Mouse (Mus musculus) left cerebral cortex, postnatal 14 days (tissue): ENCODE measurements at regions not wholly inside any gene's neighbourhood (a gene's known extent, or its start where the extent isn't known, plus 50 kb on each side); places are given as distances from the start of the nearest gene placed in this dataset.

ENCODE experiments used
- DNase-seq, 2 experiments: peaks; one replicate each; pipeline ENCODE4 v3.0.0; 2021 to 2022; ENCODE audit warnings: low spot score in 2 of 2, mixed read lengths in 1 of 2
- intact Hi-C: fragments of 180-260 bp; cut with DNase I; formaldehyde crosslinking; loops from one replicate; pipeline ENCODE4 v1.15.1; 2025

DNA sequence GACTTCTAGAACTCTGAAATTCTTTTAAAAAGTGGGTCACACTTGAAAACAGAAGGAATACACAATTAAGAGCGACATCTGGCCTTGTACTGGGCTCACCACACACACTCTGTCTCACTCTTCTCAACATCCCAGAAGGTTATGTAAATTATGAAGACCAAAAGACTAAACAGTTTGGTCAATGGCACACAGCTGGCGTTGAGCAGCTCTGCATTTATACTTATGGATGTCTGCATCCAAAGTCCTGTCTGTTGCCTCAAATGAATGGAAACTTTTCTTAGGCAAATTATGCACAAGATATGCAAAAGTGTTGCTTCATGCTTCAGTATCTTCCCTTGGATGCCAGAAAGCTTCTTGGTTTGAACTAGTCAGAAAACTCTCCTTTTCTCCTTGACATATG, 323.5 kb downstream of the Ppp3ca start:
- intact Hi-C loops = no loop called here

GRCm38 (mm10) chr3:136994361-136995083, 324.6 kb downstream of the Ppp3ca start:
- no peak for DNase-seq
- intact Hi-C loops = no loop called here

More for the DNA sequence above, 323.5 kb downstream of the Ppp3ca start:
- DNase-seq = no peak

DNA sequence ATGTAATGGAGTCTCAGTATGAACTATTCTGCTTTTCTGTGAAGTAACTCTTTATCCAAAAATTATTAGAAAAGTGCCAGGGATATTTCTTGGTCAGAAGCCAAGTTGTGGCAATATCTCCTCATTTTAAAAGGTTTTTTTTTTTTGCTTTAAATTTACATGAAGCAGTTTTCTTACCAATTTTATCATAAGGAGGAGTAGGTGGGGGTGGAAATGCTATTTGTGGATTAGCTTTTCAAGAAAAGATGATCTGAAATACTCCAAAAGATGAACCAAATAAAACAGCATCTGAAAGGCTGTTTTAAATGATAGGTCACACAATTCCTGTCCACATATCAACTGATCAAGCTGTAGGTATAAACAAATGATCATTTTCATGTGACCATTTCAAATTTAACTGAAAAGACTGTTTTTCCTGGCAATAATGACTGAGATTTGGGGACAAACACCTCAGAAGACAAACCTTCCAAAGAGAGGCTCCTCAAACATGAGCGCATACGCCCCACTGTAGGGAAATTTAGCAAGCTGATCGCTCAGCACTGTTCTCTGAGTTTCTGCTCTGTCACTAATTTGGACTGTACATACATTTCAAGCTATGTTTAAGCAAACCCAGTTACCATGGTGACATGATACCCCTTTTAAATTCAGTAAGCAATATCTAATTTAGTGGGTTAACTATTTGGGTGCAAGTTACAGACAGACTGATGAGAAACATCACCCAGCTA, 325.8 kb downstream of the Ppp3ca start:
- intact Hi-C loops = no loop called here
- DNase-seq = peak; percentile 30 to 38

DNA sequence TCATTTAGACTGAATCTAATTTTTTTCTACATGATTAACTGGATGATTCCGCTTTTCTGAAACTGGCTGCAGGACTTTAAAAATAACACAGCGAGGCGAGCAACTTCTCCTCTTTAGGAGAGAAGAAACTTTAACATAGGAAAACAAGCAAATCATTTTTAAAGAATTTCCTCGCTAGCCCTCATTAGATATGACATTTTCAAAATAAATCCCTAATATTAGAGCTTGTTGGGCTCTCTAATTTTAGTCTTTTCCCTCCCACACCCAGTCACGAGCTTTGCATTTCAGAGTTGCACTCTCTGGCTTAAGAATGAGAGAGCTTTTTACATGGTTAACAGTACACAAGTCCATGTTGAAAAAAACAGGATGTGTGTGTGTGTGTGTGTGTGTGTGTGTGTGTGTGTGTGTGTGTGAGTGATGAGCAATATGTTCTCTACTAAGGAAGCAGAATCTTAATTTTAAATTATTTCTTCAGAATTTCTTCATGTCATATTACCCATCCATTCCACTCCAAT, 326.5 kb downstream of the Ppp3ca start:
- intact Hi-C loops = no loop called here
- DNase-seq = peak; percentile 27 to 53

DNA sequence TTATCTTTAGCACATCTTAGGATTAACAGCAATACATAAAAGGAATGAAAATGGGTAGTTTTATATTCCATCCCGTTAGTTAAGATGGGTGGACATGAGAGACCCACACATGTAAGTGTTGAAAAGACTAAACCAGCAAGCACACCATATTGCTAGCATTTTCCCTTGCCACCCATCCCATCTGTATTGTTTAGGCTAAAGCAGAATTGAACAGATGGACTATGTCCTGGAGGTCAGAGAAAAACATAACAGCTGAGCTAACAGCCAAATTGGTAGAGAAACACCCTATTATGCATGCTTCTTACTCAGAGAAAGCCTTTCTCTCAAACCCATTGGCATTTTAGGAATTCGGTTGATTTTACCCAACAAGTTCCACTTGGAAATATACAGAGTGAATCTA, 329.3 kb upstream of the Emcn start:
- intact Hi-C loops = no loop called here
- DNase-seq = no peak

GRCm38 (mm10) chr3:137014686-137015085, 326.2 kb upstream of the Emcn start:
- no peak for DNase-seq
- intact Hi-C loops = no loop called here

DNA sequence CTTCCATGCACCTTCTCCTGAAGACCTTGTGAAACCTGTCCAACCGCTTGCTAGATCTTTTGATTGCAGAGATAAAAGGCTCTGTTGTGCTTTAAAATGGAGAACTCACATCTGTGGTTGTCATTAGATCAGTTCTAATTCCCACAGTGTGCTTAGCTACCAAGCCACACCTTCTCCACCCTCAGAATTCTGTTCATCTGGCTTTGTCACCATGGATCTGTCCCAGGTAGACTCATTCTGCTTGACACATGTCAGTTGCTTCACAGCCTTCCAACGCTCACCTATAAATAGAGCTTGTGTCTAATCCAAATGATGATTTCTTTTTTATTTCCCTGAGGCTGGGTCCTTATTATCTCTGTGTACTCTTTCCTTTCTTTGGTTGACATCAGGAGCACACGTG, 325.7 kb upstream of the Emcn start:
- intact Hi-C loops = no loop called here
- no peak for DNase-seq

DNA sequence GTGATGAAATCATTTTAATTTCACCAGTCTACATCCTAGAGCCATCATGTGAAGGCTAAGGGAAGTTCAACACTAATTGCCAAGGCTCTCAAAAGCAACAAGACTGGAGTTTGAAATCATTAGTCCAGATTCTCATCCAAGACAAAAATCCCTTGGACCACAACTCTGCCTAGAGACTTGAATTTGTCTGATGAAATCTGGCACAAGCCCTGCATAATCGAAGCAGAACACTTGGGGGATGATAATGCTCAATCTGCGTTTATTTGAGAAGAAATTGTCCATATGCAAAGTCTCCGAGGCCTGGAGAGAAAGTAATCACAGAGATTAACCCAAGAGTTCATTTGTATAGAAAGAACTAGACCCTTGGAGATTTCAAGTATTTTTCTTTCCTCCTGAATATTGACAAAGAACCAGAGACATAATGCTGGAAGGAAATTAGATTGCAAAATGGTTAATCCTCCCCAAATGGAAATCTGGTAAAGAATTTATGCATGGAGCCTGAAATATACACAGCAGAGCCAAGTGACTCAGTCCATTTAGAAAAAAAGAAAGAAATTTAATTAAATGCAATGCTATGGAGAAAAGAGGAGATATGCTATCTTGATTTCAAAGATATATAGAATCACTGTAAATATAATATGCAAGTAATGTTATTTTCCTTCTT, 320.8 kb upstream of the Emcn start:
- intact Hi-C loops = no loop called here
- DNase-seq = no peak

DNA sequence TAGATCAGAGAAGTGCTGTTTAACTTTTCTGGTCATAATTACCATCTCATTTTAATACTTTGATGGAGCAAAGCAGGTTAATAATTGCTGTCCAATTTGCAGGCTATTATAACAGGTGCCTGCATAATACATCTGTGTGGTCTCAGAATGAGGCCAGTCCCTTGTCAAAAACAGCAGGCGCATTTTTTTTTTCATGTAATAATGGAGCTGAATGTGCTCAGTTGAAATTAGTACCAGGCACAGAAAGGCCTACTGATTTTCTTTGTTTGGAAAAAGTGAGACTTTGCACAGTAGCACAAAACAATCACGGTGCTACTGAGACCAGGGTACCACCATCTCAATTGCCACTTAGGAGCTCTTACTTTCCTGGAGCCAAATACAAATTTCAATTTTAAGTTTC, 311.3 kb upstream of the Emcn start:
- DNase-seq = no peak
- intact Hi-C loops = no loop called here

DNA sequence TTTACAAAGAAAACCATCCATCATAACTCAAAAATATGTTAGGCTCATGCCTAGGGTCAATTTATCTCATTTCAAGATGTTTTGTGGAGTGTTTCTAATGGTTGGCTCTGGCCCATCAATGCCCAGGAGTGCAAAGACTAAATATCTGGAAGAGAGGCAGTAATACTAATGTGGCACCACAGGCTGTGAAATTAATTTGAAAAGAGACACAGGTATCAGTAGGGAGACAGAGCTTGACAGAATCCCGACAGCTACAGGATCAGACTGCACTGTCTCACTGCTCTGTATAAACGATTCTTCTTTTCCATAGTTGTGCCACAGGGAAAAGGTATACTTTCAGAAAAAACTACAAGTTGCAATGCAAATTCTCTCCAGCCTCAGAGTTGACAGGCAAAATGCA, 308.1 kb upstream of the Emcn start:
- no peak for DNase-seq
- intact Hi-C loops = no loop called here

GRCm38 (mm10) chr3:137039638-137040037, 301.2 kb upstream of the Emcn start:
- peak in 1 of 2 experiments; percentile 15 for DNase-seq
- intact Hi-C loops = no loop called here

GRCm38 (mm10) chr3:137056544-137057224, 284.2 kb upstream of the Emcn start:
- DNase-seq = no peak
- intact Hi-C loops = no loop called here

- peak; percentile 81 to 83 for DNase-seq
- intact Hi-C loops = no loop called here
Observed at GRCm38 (mm10) chr3:137057225-137057910, 283.5 kb upstream of the Emcn start.

- intact Hi-C loops = no loop called here
Observed at GRCm38 (mm10) chr3:137057911-137058260, 283.0 kb upstream of the Emcn start.

GRCm38 (mm10) chr3:137062067-137062466, 278.8 kb upstream of the Emcn start:
- no peak for DNase-seq
- intact Hi-C loops = no loop called here

More at GRCm38 (mm10) chr3:137057911-137058260, 283.0 kb upstream of the Emcn start:
- DNase-seq = no peak

GRCm38 (mm10) chr3:137067336-137067735, 273.5 kb upstream of the Emcn start:
- intact Hi-C loops = no loop called here
- no peak for DNase-seq

- no peak for DNase-seq
- intact Hi-C loops = no loop called here
Observed at GRCm38 (mm10) chr3:137069334-137069733, 271.5 kb upstream of the Emcn start.

DNA sequence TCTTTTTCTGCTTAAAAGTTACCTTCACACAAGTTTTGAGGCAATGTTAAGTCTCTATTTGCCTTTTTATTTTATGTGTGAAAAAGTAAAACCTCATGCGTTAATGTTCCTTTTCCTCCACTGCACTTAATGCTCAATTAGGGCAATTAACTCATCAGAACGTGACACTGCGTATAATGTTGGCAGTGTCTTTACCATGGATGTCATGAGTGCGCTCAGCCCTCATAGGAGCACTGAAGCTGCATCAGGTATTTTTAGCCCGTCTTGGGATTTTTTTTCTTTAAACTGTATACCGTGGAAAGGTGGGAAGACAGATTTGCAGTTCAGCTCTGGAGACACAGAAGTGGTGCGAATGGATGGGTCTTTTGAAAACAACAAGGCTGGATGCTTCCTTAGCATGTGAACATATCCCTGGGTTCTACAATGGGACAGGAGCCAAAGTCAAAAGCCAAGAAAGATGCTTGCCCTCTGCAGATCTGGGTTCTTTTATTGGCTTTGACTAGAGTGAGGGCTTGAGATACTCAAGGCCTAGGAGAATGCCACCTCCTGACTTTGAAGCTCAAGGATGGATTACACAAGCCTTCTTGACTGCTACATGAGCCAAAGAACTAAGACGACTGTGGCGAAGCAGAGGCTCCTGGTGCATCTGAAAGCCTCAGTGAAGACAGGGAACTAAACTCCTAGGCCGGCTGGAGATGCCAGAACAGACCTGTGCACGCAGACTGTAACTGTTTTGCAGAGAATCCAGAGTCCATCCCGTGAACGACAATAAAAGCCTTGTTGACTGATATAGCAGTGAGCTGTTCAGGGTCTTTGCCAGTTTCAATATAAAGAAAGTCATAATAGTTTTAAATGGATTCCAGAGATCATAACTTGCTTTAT, 262.9 kb upstream of the Emcn start:
- intact Hi-C loops = no loop called here
- DNase-seq = no peak
